Mouse (Mus musculus) lung, adult 2 months (tissue): ENCODE measurements around the gene Pgghg. TPM values are rescaled to one million over a fixed set of nuclear protein-coding genes. Genes with fewer than 3 reads are reported as not detected.

Experiments
- DNase-seq: peaks from one replicate; pipeline ENCODE4 v3.0.0; 2022
- H3K4me1 ChIP-seq: fragments of 200-500 bp; 2 replicates; pipeline ENCODE4 v1.6.1; 2011; ENCODE audit warnings: low read length; ENCODE audit not compliant: control insufficient read depth, insufficient read depth
- H3K4me3 ChIP-seq: fragments of 200-500 bp; replicated peaks from 2 replicates; pipeline ENCODE3; 2011; ENCODE audit warnings: low read depth, mild to moderate bottlenecking, control low read depth, low read length; ENCODE audit errors: extremely low read depth
- CTCF ChIP-seq: fragments of 200-500 bp; IDR thresholded peaks from 2 replicates; pipeline ENCODE4 v1.5.1; 2011; ENCODE audit warnings: mild to moderate bottlenecking, low read length, control low read depth; ENCODE audit not compliant: insufficient read depth
- POLR2A ChIP-seq: fragments of 200-500 bp; IDR thresholded peaks from 2 replicates; pipeline ENCODE4 v1.6.1; 2011; ENCODE audit warnings: low read depth, mild to moderate bottlenecking, control low read depth, low read length, borderline replicate concordance; ENCODE audit errors: extremely low read depth
- WGBS: fragments of 180-500 bp; shearing (Covaris S2); methylation state at CpG from one replicate; pipeline ENCODE4 v1.1.7; 2018; 5-methylcytosine and 5-hydroxymethylcytosine counted together
- polyA plus RNA-seq: library from polyadenylated mRNA; depleted of rRNA; stranded (reverse); fragments of >200 nt; gene quantifications from 2 replicates; pipeline ENCODE4 v1.2.3, GENCODE M21; 2012; rRNA removed

The Pgghg gene
- polyA plus RNA-seq, 1 experiment: 39.3 TPM

DNA sequence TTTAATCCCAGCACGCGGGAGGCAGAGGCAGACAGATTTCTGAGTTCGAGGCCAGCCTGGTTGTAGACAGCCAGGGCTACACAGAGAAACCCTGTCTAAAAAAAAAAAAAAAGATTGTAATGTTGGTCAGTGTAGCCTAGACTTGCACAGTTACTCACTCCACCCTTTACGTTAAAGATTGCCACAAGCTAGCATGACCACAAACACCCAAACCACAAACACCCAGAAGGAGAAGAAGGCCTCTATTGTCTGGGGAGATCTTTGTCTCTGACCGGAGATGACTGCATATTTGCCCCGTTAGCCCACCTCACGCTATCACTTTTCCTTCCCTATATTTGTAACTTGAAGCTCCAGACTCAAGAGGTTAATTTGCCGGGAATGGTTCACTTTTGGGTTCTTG lies 40.5 kb downstream of the Pgghg start:
- H3K4me1 ChIP-seq: no peaks in the 10 kb centered on the region
- H3K4me3 ChIP-seq: no peak overlapping the region
- 81% methylated on average over 8 of the region's 8 CpGs for WGBS
- no peak for TF ChIP-seq CTCF
- TF ChIP-seq POLR2A: no peak
- DNase-seq: no peak

DNA sequence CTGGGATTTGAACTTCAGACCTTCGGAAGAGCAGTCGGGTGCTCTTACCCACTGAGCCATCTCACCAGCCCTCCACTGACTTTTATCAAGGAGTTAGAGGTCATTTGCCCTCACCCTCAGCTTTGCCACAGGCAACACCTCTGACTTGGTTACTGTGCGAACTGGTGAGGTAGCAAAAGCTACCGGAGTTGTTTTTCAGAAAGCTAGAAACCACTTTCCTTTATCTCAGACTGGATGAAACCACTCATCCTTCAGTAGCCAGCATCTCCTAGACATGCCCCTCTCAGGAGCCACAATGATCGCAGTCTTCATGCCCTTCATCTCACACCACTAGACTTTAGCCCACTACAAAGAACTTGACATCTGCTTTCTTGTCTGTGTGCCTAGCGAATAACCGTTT lies 41.8 kb downstream of the Pgghg start:
- WGBS: 80% methylated on average over 7 of the region's 7 CpGs
- Histone ChIP-seq H3K4me1 (no peaks in the 10 kb centered on the region), H3K4me3 (no peak overlapping the region)
- no peak for DNase-seq
- TF ChIP-seq POLR2A (no peak), CTCF (no peak)

GRCm38 (mm10) chr7:140987182-140988138 lies 46.3 kb downstream of the Pgghg start:
- H3K4me3 ChIP-seq: no peak overlapping the region
- TF ChIP-seq POLR2A (no peak), CTCF (no peak)
- no peak for DNase-seq
- 77% methylated on average over 17 of the region's 17 CpGs for WGBS
- no peaks in the 10 kb centered on the region for H3K4me1 ChIP-seq

DNA sequence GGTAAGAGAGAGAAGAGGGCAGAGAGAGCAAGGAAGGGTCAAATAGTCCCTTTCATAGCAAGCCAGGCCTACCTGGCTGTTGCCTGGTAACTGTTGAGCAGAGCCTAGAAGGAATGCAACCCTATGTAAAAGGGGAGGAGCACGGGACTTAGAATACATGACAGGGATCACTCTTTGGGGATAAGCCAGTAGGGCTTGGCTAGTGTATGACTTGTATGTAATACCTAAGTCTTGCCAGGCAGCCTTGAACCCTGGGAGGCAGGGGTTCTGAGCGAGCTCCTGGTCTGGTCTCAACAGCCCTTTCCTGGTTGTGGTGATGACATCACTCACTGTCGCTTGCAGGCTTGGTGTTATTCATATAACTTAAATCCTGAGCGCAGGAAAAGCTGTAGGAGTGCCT lies 47.8 kb downstream of the Pgghg start:
- 76% methylated on average over 4 of the region's 4 CpGs for WGBS
- Histone ChIP-seq H3K4me1 (no peaks in the 10 kb centered on the region), H3K4me3 (no peak overlapping the region)
- TF ChIP-seq CTCF (no peak), POLR2A (no peak)
- DNase-seq: no peak

GRCm38 (mm10) chr7:140990185-140990584 lies 49.0 kb downstream of the Pgghg start:
- Histone ChIP-seq H3K4me1 (no peaks in the 10 kb centered on the region), H3K4me3 (no peak overlapping the region)
- DNase-seq: no peak
- TF ChIP-seq POLR2A: no peak
- no peak for TF ChIP-seq CTCF
- 52% methylated on average over 6 of the region's 6 CpGs for WGBS

DNA sequence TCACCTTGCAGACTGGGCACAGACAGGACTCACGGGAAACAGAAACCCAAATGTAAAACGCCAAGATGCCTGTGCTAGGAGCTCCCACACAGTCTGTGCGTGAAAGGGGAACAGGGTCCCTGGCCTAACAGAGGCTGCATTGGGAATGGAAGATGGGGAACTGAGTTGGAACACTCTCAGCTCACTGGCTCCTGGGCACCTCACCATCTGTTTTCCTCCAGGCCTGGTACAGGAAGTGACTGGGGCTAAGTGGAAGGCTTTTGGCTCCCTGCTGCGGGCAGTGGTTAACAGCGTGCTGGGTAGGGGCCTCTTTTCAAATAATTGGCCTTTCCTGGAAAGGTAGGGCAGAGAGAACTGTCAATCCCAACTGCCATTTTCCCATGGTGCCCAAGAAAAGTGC lies 49.4 kb downstream of the Pgghg start:
- H3K4me1 ChIP-seq: no peaks in the 10 kb centered on the region
- DNase-seq: no peak
- TF ChIP-seq CTCF: no peak
- TF ChIP-seq POLR2A: no peak
- 64% methylated on average over 5 of the region's 5 CpGs for WGBS
- no peak overlapping the region for H3K4me3 ChIP-seq

DNA sequence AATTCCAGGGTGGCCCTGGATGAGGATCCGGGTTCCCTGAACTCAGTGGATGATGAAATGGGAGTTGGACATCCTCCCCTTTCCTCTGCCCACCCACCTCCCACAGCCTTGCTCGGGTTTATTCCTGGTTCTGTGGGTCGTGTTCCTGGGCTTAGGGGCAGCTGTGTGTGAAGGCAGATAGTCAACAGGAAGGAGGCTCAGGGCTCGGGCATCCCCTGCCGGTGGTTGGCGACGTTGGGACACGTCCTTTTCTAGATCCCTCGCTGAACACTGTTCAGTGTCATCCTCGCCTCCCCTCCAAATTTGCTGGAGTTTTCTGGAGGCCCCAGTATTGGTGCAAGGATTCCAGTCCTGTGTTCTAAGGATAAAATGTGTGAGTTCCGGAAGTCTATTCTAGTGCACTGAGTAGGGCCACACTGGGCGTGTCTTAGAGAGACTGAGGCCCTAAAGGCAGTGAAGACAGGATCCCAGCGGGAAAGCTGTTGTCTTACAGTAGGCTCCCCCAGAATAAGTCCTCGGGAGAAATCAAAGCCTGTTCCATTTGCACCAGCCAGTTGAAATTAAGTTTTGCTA lies 50.0 kb downstream of the Pgghg start:
- no peak for DNase-seq
- Histone ChIP-seq H3K4me1 (no peaks in the 10 kb centered on the region), H3K4me3 (no peak overlapping the region)
- TF ChIP-seq POLR2A: no peak
- peak; percentile 29; the same call in 1 of the 2 replicates for TF ChIP-seq CTCF
- 68% methylated on average over 14 of the region's 14 CpGs for WGBS

Other genes starting within 250 kb of the Pgghg start
- not detected in 2 replicates for gene Olfr541, start 244.1 kb upstream of the Pgghg start, polyA plus RNA-seq
- gene Cyp2e1, start 177.7 kb upstream of the Pgghg start, polyA plus RNA-seq: 6.4 and 16.6 TPM in 2 replicates
- 0.22 and 0.45 TPM in 2 replicates for gene Syce1, start 153.5 kb upstream of the Pgghg start, polyA plus RNA-seq
- gene Zfp941, start 119.2 kb upstream of the Pgghg start, polyA plus RNA-seq: 0.06 and 0.19 TPM in 2 replicates
- gene Urah, start 106.4 kb upstream of the Pgghg start, polyA plus RNA-seq: 19.7 and 23.3 TPM in 2 replicates
- gene Scgb1c1, start 95.8 kb upstream of the Pgghg start, polyA plus RNA-seq: 45.0 and 76.2 TPM in 2 replicates
- 0.24 TPM in 1 of 2 replicates, not detected in the other for gene Odf3, start 93.6 kb upstream of the Pgghg start, polyA plus RNA-seq
- gene Gm45785, start 85.1 kb upstream of the Pgghg start, polyA plus RNA-seq: 2.2 TPM in 1 of 2 replicates, not detected in the other
- gene Ric8a, start 84.4 kb upstream of the Pgghg start, polyA plus RNA-seq: 112 and 138 TPM in 2 replicates
- gene Bet1l, start 83.8 kb upstream of the Pgghg start, polyA plus RNA-seq: 25.5 and 30.5 TPM in 2 replicates
- gene Psmd13, start 59.4 kb upstream of the Pgghg start, polyA plus RNA-seq: 48.8 and 70.4 TPM in 2 replicates
- 21.1 and 27.0 TPM in 2 replicates for gene Sirt3, start 59.1 kb upstream of the Pgghg start, polyA plus RNA-seq
- 46.7 and 104 TPM in 2 replicates for gene Cox8b, start 40.9 kb upstream of the Pgghg start, polyA plus RNA-seq
- 0.07 and 0.31 TPM in 2 replicates for gene Nlrp6, start 20.5 kb upstream of the Pgghg start, polyA plus RNA-seq
- 3.2 and 5.2 TPM in 2 replicates for gene Ifitm5, start 8.9 kb downstream of the Pgghg start, polyA plus RNA-seq
- gene Gm45717, start 14.5 kb downstream of the Pgghg start, polyA plus RNA-seq: 0.63 TPM in 1 of 2 replicates, not detected in the other
- gene Ifitm2, start 14.6 kb downstream of the Pgghg start, polyA plus RNA-seq: 1,180 and 1,190 TPM in 2 replicates
- 227 and 261 TPM in 2 replicates for gene Ifitm1, start 25.8 kb downstream of the Pgghg start, polyA plus RNA-seq
- 560 and 814 TPM in 2 replicates for gene Ifitm3, start 69.4 kb downstream of the Pgghg start, polyA plus RNA-seq
- 10.6 and 24.3 TPM in 2 replicates for gene Ifitm6, start 76.5 kb downstream of the Pgghg start, polyA plus RNA-seq
- gene Gm17387, start 87.7 kb downstream of the Pgghg start, polyA plus RNA-seq: not detected in 2 replicates
- gene B4galnt4, start 119.7 kb downstream of the Pgghg start, polyA plus RNA-seq: 0.33 and 0.36 TPM in 2 replicates
- gene Pkp3, start 136.8 kb downstream of the Pgghg start, polyA plus RNA-seq: 23.8 and 47.7 TPM in 2 replicates
- gene Sigirr, start 159.2 kb downstream of the Pgghg start, polyA plus RNA-seq: 40.5 and 40.6 TPM in 2 replicates
- 2.8 and 10.7 TPM in 2 replicates for gene Ano9, start 176.4 kb downstream of the Pgghg start, polyA plus RNA-seq
- 22.9 and 24.1 TPM in 2 replicates for gene Ptdss2, start 181.0 kb downstream of the Pgghg start, polyA plus RNA-seq
- gene Rnh1, start 231.5 kb downstream of the Pgghg start, polyA plus RNA-seq: 128 and 195 TPM in 2 replicates